Mouse (Mus musculus): ENCODE data around the gene 4930415O20Rik. TPM values are rescaled to one million over a fixed set of nuclear protein-coding genes. Genes with fewer than 3 reads are reported as not detected.

The 4930415O20Rik gene
- polyA plus RNA-seq (2015; fragmentation: Nextera tagmentation; extraction: Ambion mirVana) = not detected in 2 replicates

GRCm38 (mm10) chr15:98570873-98571538 lies at the start of gene 4930415O20Rik, which contains the start of gene Ccnt1:
Gene 4930415O20Rik, plus strand, starts transcription at chr15:98571004.
Gene Ccnt1, minus strand, starts transcription at chr15:98570923.

DNA sequence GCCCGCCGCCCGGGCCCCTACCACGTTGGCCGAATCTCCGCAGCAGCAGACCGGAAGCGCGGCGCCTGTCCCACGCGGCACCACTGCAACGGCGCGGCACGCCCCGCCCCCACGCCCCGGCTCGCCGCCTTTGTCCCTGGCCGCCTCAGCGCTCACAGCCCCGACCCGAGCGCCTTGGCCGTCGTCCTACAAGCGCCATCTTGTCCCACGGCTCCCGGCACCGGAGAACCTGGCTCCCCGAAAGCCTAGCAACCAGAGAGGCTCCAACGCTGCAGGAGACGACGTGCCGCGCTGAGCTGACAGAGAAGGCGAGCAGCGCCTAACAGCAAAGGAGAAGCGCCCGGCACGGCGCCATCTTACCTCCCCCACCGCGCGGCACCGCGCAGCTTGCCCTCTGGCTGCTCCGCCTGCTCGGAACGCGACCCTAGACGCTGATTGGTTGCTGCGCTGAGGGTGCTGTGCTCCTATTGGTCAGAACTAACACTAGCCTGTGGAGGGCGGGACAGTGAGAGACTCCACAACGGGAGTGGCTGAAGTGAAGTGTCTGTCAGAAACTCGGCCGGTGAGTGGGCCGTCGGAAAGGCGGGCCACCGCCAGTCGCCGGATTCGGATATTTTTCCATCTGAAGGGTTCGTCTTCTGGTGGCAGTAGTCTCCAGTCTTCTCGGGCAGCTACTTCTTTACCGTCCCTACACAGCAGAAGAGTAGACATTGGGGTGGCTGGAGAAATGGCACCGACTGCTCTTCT lies 36.8 kb upstream of the 4930415O20Rik start, which contains the start of gene Kansl2:
Gene Kansl2, minus strand, starts transcription at position 384 of the 747 bp plus-strand sequence.

DNA sequence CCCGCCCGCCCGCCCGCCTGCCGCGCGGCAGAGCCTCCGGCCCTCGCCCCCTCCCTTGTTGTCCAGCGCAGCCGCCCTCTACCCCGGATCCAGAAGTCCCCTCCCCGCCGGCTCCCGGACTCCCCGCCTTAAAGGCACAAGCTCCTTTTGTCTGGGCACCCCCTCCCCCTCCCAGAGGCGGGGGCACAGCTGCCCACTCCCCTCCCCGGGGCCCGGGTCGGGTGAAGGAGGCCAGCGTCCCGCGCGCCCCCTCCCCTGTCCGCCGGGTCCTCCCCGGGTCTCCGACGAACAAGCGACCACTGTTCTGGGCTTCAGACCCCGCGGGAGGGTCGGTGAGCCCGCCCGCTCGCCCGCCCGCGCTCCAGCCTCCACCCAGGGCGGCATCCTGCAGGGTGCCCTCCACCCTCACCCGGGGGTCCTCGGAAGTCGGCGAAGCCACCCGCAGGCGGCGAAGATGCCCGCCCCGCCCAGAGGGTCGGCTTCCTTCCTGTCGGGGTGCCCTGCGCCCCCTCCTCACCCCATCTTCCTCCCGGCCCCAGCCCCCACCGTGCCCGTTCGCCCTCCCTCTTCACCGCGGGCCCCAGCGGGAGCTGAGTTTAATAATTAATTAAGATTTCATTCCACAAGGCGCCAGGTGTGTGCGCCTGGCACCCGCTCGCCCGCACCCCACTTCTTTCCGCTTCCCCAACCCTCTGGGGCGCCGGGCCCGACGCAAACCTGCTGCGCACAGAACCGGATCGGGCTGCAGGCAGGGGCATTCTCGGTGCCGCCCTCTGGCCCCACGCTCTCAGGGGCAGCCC lies 38.7 kb downstream of the 4930415O20Rik start, which contains the start of gene Adcy6:
Gene Adcy6, minus strand, starts transcription at position 746 of the 800 bp plus-strand sequence.

DNA sequence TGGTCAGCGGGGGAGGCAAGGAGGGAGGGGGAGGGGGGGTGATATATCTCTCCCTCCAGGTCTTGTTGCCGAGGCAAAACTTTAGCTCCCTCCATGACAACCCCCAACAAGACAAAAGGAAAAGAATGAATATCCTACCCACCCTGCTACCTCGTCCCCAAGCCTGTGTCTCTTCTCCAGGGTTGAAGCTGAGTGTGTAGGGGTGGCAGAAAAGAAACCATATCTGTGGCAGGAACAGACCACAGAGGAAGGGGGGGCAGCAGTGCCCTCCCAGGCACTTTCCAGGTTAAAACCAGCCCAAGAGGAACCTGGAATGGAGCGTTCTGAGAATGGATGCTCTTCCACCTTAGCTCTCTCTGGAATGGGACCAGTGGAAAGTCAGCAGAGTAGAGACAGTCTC lies 59.7 kb downstream of the 4930415O20Rik start, which contains the start of gene Cacnb3:
Gene Cacnb3, plus strand, starts transcription at position 301 of the 400 bp plus-strand sequence.

Other genes with a start within 250 kb of the 4930415O20Rik start
- not detected in 2 replicates for gene Olfr284, start 230.0 kb upstream of the 4930415O20Rik start, polyA plus RNA-seq (2015; fragmentation: Nextera tagmentation; extraction: Ambion mirVana)
- not detected in 2 replicates for gene Olfr283, start 190.1 kb upstream of the 4930415O20Rik start, polyA plus RNA-seq (2015; fragmentation: Nextera tagmentation; extraction: Ambion mirVana)
- gene Olfr282, start 139.8 kb upstream of the 4930415O20Rik start, polyA plus RNA-seq (2015; fragmentation: Nextera tagmentation; extraction: Ambion mirVana) = not detected in 2 replicates
- gene Olfr281, start 118.4 kb upstream of the 4930415O20Rik start, polyA plus RNA-seq (2015; fragmentation: Nextera tagmentation; extraction: Ambion mirVana) = 0.14 TPM in 1 of 2 replicates, not detected in the other
- not detected in 2 replicates for gene OR5BS1P, start 101.1 kb upstream of the 4930415O20Rik start, polyA plus RNA-seq (2015; fragmentation: Nextera tagmentation; extraction: Ambion mirVana)
- gene Lalba, start 88.3 kb upstream of the 4930415O20Rik start, polyA plus RNA-seq (2015; fragmentation: Nextera tagmentation; extraction: Ambion mirVana) = not detected in 2 replicates
- gene Olfr279, start 78.6 kb upstream of the 4930415O20Rik start, polyA plus RNA-seq (2015; fragmentation: Nextera tagmentation; extraction: Ambion mirVana) = not detected in 2 replicates
- 80.5 and 87.7 TPM in 2 replicates for gene Kansl2, start 36.7 kb upstream of the 4930415O20Rik start, polyA plus RNA-seq (2015; fragmentation: Nextera tagmentation; extraction: Ambion mirVana)
- gene Ccnt1, start 81 bp upstream of the 4930415O20Rik start, polyA plus RNA-seq (2015; fragmentation: Nextera tagmentation; extraction: Ambion mirVana) = 40.5 and 42.5 TPM in 2 replicates
- 8.7 and 9.7 TPM in 2 replicates for gene Adcy6, start 39.1 kb downstream of the 4930415O20Rik start, polyA plus RNA-seq (2015; fragmentation: Nextera tagmentation; extraction: Ambion mirVana)
- 76.7 and 90.3 TPM in 2 replicates for gene Cacnb3, start 59.8 kb downstream of the 4930415O20Rik start, polyA plus RNA-seq (2015; fragmentation: Nextera tagmentation; extraction: Ambion mirVana)
- 20.5 and 21.6 TPM in 2 replicates for gene Ddx23, start 91.9 kb downstream of the 4930415O20Rik start, polyA plus RNA-seq (2015; fragmentation: Nextera tagmentation; extraction: Ambion mirVana)
- 18.3 and 19.6 TPM in 2 replicates for gene Rnd1, start 106.5 kb downstream of the 4930415O20Rik start, polyA plus RNA-seq (2015; fragmentation: Nextera tagmentation; extraction: Ambion mirVana)
- 8.8 and 9.1 TPM in 2 replicates for gene Ccdc65, start 137.2 kb downstream of the 4930415O20Rik start, polyA plus RNA-seq (2015; fragmentation: Nextera tagmentation; extraction: Ambion mirVana)
- gene Fkbp11, start 157.2 kb downstream of the 4930415O20Rik start, polyA plus RNA-seq (2015; fragmentation: Nextera tagmentation; extraction: Ambion mirVana) = 7.5 and 8.3 TPM in 2 replicates
- gene Arf3, start 192.2 kb downstream of the 4930415O20Rik start, polyA plus RNA-seq (2015; fragmentation: Nextera tagmentation; extraction: Ambion mirVana) = 107 and 109 TPM in 2 replicates
- gene Wnt10b, start 207.1 kb downstream of the 4930415O20Rik start, polyA plus RNA-seq (2015; fragmentation: Nextera tagmentation; extraction: Ambion mirVana) = 0.06 TPM in 1 of 2 replicates, not detected in the other
- 0.34 and 0.43 TPM in 2 replicates for gene Wnt1, start 218.9 kb downstream of the 4930415O20Rik start, polyA plus RNA-seq (2015; fragmentation: Nextera tagmentation; extraction: Ambion mirVana)
- 0.32 and 0.39 TPM in 2 replicates for gene Ddn, start 238.5 kb downstream of the 4930415O20Rik start, polyA plus RNA-seq (2015; fragmentation: Nextera tagmentation; extraction: Ambion mirVana)